Mouse (Mus musculus): Measurements from ENCODE around the gene Cdk2. TPM values are rescaled to one million over a fixed set of nuclear protein-coding genes. Genes with fewer than 3 reads are reported as not detected.

Gene Cdk2
- polyA plus RNA-seq, 1 experiment: 3.9 TPM

DNA sequence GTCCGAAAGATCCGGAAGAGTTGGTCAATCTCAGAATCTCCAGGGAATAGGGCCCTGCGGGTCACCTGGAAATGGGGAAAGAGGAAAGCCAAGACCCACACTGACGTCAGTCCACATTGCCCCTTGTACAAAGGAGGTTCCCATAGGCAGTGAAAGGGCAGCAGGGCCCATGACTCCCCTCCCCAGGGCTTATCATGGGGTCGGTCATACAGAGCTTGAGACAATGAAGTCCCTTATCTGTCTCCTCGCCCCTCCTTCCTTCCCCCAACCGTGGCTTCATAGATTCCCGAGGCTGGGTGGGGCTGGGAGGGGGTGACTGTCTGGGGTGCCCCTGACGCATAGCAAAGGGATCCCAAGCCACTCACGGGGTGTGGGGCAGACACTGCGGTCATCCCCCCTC is 5.2 kb downstream of the Cdk2 start:
- no peak for TF ChIP-seq CTCF (IDR thresholded peaks at IDR 0.05; ENCODE audit: borderline replicate concordance, insufficient read depth, low read depth, low read length)
- no peak for TF ChIP-seq POLR2A (IDR thresholded peaks at IDR 0.05; ENCODE audit: borderline replicate concordance, insufficient read depth, low read length)
- Histone ChIP-seq H3K4me1 (ENCODE audit: control insufficient read depth, insufficient read depth, low read length) (no peaks in the 10 kb centered on the region; the same call in 1 of the 2 replicates), H3K4me3 (replicated peaks; ENCODE audit: insufficient read depth, low read depth, low read length) (no peak overlapping the region), H3K27ac (ENCODE audit: insufficient read depth, low read length) (no peak overlapping the region), H3K27me3 (ENCODE audit: control insufficient read depth, insufficient read depth, low read length) (no peaks in the 10 kb centered on the region)
- DNase-seq: no peak
- WGBS: 73% methylated on average over 11 of the region's 11 CpGs

DNA sequence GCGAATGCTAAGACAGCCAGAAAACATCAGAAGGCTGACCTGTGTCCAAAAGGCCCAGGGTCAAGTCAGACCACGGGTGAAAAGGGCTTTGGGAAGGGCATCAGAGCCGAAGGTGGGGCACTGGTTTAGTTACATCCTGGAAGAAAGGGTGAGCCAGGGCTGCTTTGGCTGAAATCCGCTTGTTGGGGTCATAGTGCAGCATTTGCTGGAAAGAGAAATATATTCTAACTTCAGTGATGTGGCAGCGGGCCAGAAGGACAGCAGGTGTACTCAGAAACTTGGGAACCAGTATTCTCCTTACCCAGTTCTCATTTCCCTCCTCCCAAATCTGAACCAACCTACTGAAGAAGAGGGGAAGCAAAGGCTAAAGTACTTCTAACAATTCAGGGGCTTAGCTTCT is 5.8 kb downstream of the Cdk2 start:
- no peaks in the 10 kb centered on the region; the same call in 1 of the 2 replicates for H3K4me1 ChIP-seq (ENCODE audit: control insufficient read depth, insufficient read depth, low read length)
- no peak overlapping the region for H3K4me3 ChIP-seq (replicated peaks; ENCODE audit: insufficient read depth, low read depth, low read length)
- H3K27ac ChIP-seq (ENCODE audit: insufficient read depth, low read length): no peak overlapping the region
- DNase-seq: no peak
- H3K27me3 ChIP-seq (ENCODE audit: control insufficient read depth, insufficient read depth, low read length): no peaks in the 10 kb centered on the region
- TF ChIP-seq POLR2A (IDR thresholded peaks at IDR 0.05; ENCODE audit: borderline replicate concordance, insufficient read depth, low read length) (no peak), CTCF (IDR thresholded peaks at IDR 0.05; ENCODE audit: borderline replicate concordance, insufficient read depth, low read depth, low read length) (no peak)
- 76% methylated on average over 5 of the region's 5 CpGs for WGBS

DNA sequence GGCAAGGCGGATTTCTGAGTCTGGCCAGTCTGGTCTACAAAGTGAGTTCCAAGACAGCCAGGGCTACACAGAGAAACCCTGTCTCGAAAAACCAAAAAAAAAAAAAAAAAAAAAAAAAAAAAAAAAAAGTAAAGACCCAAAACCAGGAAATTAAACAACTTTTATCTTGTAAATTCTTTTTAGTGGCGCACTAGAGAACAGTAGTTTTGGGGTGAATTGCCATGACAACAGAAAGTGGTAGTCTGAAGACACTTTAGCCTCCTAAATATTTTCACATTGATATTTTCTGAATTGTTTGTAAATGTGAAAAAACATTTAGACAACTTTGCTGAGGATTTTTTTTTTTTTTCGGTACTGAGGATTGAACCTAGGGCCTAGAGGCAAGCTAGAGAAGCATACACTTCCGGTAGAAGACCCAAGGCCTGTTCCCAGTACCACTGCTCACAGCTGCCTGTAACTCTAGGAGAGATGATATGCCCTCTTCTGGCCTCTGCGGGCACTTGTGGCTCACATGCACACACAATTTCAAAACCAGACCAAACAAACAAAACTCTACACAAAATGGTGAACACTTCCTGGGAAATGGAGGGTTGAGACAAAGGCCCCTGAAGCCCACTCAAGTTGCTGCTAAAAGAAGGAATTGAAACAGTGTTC is 7.6 kb downstream of the Cdk2 start:
- DNase-seq: no peak
- H3K4me1 ChIP-seq (ENCODE audit: control insufficient read depth, insufficient read depth, low read length): no peaks in the 10 kb centered on the region; the same call in 1 of the 2 replicates
- 71% methylated on average over 6 of the region's 6 CpGs for WGBS
- TF ChIP-seq POLR2A (IDR thresholded peaks at IDR 0.05; ENCODE audit: borderline replicate concordance, insufficient read depth, low read length) (no peak), CTCF (IDR thresholded peaks at IDR 0.05; ENCODE audit: borderline replicate concordance, insufficient read depth, low read depth, low read length) (no peak)
- no peak overlapping the region for H3K27ac ChIP-seq (ENCODE audit: insufficient read depth, low read length)
- H3K27me3 ChIP-seq (ENCODE audit: control insufficient read depth, insufficient read depth, low read length): no peaks in the 10 kb centered on the region
- peak overlapping the region; percentile 72 for H3K4me3 ChIP-seq (replicated peaks; ENCODE audit: insufficient read depth, low read depth, low read length)

DNA sequence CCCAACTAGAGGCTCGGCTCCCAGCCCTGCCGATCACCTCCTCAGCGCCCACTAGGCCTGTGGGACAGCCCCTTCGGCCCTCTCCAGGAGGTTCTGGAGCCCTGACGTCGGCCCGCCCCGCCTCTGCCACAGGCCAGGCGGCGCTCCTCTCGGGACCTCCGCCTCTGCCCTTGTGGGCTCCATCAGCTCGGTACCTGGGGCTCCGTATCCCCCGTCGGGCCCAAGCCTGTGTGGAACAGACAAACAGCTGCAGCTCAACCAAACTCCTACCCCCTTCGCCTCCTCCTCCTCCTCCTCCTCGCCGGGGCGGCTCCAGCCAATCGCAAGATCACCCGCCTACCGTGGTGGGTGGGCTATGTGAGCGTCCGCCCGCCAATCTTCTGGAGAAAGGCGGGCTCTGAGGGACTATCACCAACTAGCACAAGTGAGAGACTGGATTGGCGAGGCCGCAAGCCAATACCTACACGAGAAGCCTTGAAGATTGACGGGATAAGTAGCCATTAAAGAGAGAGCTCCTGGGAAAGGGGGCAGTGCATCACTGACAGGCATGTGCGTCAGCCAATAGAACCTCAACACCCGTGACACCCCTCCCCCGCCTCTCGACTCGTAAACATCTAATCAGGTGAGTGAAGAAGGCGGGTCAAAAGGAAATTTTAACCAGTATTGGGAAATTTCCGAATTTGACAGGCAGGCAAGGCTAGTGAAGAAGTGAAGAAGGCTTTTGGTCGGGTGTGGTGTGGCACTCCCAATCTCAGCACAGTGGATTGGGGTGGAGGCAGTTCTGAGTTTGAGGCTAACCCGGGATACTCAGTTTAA is 8.6 kb downstream of the Cdk2 start, which contains the start of gene Rab5b:
Gene Rab5b (minus strand): TSS at position 273 of the 816 bp plus-strand sequence.
- DNase-seq: peak; percentile 99 to 100
- peak; percentile 85 for TF ChIP-seq POLR2A (IDR thresholded peaks at IDR 0.05; ENCODE audit: borderline replicate concordance, insufficient read depth, low read length)
- no peak for TF ChIP-seq CTCF (IDR thresholded peaks at IDR 0.05; ENCODE audit: borderline replicate concordance, insufficient read depth, low read depth, low read length)
- 1% methylated on average over 40 of the region's 40 CpGs for WGBS

DNA sequence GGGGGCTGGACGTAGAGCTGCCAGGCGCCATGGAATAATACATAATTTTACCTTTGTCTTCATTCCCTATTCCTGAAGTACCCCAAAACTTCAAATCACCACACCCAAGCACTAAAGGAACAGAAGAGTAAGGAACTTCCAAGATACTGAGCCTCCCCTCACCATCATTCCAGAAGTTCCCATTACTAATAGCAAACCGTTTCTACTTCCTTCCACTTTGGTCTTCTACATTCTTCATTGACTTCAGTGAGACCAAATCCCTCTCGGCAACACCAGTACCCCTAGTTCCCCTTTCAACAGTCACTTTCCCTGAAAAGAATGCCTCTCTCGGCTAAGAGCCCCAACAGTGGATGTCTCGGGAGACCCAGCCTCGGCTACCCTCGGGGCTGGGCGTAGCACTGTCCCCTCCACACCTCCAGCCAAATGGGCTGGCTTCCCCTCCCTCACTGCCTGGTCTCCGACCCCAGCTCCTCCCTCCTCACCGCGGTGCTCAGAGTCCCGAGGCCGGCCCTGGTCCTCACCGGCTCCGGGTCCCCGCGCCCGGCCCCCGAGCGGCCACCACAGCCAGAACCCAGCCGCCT is 9.3 kb downstream of the Cdk2 start:
- Histone ChIP-seq H3K4me1 (ENCODE audit: control insufficient read depth, insufficient read depth, low read length) (no peaks in the 10 kb centered on the region; the same call in 1 of the 2 replicates), H3K27me3 (ENCODE audit: control insufficient read depth, insufficient read depth, low read length) (no peaks in the 10 kb centered on the region), H3K27ac (ENCODE audit: insufficient read depth, low read length) (peak overlapping the region; percentile 84), H3K4me3 (replicated peaks; ENCODE audit: insufficient read depth, low read depth, low read length) (peak overlapping the region; percentile 74)
- DNase-seq: no peak
- WGBS: under 1% methylated on average over 22 of the region's 22 CpGs
- no peak for TF ChIP-seq POLR2A (IDR thresholded peaks at IDR 0.05; ENCODE audit: borderline replicate concordance, insufficient read depth, low read length)
- no peak for TF ChIP-seq CTCF (IDR thresholded peaks at IDR 0.05; ENCODE audit: borderline replicate concordance, insufficient read depth, low read depth, low read length)

More for the DNA sequence above, 8.6 kb downstream of the Cdk2 start, which contains the start of gene Rab5b:
- no peaks in the 10 kb centered on the region for H3K27me3 ChIP-seq (ENCODE audit: control insufficient read depth, insufficient read depth, low read length)
- H3K4me3 ChIP-seq (replicated peaks; ENCODE audit: insufficient read depth, low read depth, low read length): peak within 1 kb of the TSS; percentile 74
- H3K4me1 ChIP-seq (ENCODE audit: control insufficient read depth, insufficient read depth, low read length): no peaks in the 10 kb centered on the region; the same call in 1 of the 2 replicates
- peak within 1 kb of the TSS; percentile 84 for H3K27ac ChIP-seq (ENCODE audit: insufficient read depth, low read length)

DNA sequence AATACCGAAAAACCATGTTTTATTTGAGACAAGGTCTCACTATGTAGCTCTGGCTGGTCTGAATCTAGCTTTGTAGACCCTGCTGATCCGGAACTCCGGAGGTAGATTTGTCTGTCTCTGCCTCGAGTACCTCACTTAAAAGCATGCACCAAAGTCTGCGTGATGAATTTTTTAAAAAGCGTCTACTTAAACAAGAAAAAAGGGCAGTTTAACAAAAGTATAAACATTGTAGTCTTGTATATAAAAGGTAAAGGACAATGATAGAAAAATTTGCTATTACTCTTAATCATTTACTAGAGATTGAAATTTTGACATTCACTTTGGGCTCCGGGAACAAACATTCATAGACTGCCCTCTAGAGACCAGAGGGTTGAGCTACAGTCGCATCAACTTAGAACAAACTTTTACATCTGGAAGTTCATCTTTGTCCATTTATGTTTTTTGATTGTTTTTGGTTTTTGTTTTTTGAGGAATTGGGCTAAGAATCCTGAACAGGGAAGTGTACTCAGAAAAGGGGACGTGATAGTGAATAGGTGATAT is 30.3 kb downstream of the Cdk2 start:
- Histone ChIP-seq H3K4me1 (ENCODE audit: control insufficient read depth, insufficient read depth, low read length) (no peaks in the 10 kb centered on the region; the same call in 1 of the 2 replicates), H3K27ac (ENCODE audit: insufficient read depth, low read length) (peak overlapping the region; percentile 68), H3K27me3 (ENCODE audit: control insufficient read depth, insufficient read depth, low read length) (no peaks in the 10 kb centered on the region), H3K4me3 (replicated peaks; ENCODE audit: insufficient read depth, low read depth, low read length) (peak overlapping the region; percentile 72)
- DNase-seq: peak in 1 of 2 experiments; percentile 42
- peak; percentile 42; the same call in 1 of the 2 replicates for TF ChIP-seq CTCF (IDR thresholded peaks at IDR 0.05; ENCODE audit: borderline replicate concordance, insufficient read depth, low read depth, low read length)
- no peak for TF ChIP-seq POLR2A (IDR thresholded peaks at IDR 0.05; ENCODE audit: borderline replicate concordance, insufficient read depth, low read length)
- under 1% methylated on average over 9 of the region's 9 CpGs for WGBS

DNA sequence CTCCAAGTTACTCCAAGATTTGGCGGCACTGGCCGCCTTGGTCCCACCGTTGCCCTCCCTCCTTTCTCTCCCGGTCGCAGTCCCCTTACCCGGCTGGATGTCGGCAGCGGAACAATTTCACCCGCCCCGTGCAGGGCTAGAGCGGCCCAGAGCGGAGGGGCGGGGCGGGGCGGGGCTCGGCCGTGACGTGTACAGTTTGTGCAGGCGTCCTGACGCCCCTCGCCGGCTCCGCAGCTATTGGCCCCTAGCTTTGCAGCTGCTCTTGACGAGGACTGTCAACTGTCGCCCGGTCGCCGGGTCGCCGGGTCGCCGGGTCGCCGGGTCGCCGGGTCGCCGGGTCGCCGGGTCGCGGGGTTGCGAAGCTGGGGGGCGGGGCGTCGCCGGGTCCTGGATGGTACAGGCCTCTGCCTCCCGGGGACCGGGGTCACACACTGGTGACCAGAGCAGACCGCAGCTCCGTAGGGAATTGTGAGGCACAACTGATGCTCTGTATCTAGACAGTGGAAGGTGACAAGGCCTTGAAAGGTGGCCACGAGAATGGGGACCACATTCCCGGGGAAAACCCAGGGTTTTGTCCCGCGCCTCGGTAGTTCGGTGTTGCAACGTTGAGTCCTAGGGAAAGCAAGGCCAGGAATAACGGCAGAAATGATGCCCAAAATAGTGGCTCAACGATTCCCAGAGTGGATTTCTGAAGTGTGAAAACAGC is 30.9 kb downstream of the Cdk2 start, which contains the start of gene Suox:
Gene Suox (minus strand): TSS at position 311 of the 706 bp plus-strand sequence.
- DNase-seq: peak; percentile 84 to 88
- TF ChIP-seq CTCF (IDR thresholded peaks at IDR 0.05; ENCODE audit: borderline replicate concordance, insufficient read depth, low read depth, low read length): no peak
- TF ChIP-seq POLR2A (IDR thresholded peaks at IDR 0.05; ENCODE audit: borderline replicate concordance, insufficient read depth, low read length): peak; percentile 64; the same call in 1 of the 2 replicates
- peak within 1 kb of the TSS; percentile 68 for H3K27ac ChIP-seq (ENCODE audit: insufficient read depth, low read length)
- H3K27me3 ChIP-seq (ENCODE audit: control insufficient read depth, insufficient read depth, low read length): no peaks in the 10 kb centered on the region
- H3K4me1 ChIP-seq (ENCODE audit: control insufficient read depth, insufficient read depth, low read length): peaks cover 2% of the 10 kb centered on the region; the same call in 1 of the 2 replicates
- WGBS: under 1% methylated on average over 52 of the region's 60 CpGs
- H3K4me3 ChIP-seq (replicated peaks; ENCODE audit: insufficient read depth, low read depth, low read length): peak within 1 kb of the TSS; percentile 72

Data from cerebellum, adult 2 months (tissue).